Mouse (Mus musculus) kidney, postnatal 4 days (tissue): ENCODE measurements around the gene Guca2b.

Source experiments
- DNase-seq, 2 experiments: peaks; one replicate each; pipeline ENCODE4 v3.0.0; 2021; ENCODE audit warnings: mixed read lengths in 2 of 2

The Guca2b gene

GRCm38 (mm10) chr4:119658731-119659130 is at the start of gene Guca2b:
Gene Guca2b (minus strand): TSS chr4:119658954.
- DNase-seq: peak in 1 of 2 experiments; percentile 38

DNA sequence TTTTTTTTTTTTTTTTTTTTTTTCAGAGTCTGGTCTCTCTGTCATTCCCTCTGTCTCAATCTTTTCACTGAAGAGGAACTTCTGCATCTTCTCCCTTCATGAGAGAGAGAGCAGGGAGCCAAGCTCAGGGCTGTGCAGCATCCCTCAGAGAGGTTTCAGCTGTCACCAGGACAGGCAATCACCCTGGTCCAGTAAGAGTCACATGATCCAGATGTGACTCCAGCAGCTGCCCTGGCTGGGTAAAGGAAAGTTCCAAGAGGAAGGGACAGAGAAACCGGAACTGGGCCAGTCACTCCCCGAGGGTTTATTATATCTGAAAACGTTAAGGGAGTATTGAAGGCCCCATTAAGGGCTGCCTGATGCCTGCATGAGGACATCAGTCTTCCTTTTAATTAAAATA is 49.0 kb upstream of the Guca2b start:
- DNase-seq: peak; percentile 34 to 57

- peak in 1 of 2 experiments; percentile 15 for DNase-seq
Measured at GRCm38 (mm10) chr4:119707326-119707725, 48.6 kb upstream of the Guca2b start.

GRCm38 (mm10) chr4:119703965-119704364 is 45.2 kb upstream of the Guca2b start:
- DNase-seq: no peak

DNA sequence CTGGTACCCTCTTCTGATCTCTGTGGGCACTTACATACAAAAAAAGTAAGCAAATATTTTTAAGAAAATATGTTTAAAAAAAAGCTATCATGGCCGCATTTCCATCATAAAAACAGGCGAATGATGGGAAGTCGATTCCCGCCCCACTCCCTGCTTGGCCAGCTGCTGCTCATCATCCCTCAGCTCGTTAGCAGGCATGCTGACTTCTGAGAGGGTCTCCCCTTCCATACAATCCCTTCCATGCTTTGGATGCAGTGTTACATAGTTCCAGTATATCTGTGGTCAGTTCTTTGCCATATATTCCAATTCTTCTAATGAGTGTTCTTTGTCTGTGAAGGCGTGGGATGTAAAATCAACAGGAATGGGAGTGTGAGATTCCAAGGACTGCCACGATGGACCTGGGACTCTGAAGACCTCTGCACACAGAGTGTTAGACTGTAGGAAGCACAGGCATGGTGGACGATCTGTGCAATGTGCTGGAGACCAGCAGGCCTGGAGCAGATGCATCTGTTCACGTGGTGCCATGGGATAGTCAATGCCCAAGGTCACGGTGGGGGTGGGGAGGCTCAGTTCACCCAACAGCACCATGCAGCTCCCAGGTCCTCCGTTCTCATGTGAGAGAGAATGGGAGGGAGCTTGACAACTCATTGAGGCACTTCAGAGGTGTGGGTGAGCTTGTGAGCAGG is 42.7 kb upstream of the Guca2b start:
- DNase-seq: no peak

DNA sequence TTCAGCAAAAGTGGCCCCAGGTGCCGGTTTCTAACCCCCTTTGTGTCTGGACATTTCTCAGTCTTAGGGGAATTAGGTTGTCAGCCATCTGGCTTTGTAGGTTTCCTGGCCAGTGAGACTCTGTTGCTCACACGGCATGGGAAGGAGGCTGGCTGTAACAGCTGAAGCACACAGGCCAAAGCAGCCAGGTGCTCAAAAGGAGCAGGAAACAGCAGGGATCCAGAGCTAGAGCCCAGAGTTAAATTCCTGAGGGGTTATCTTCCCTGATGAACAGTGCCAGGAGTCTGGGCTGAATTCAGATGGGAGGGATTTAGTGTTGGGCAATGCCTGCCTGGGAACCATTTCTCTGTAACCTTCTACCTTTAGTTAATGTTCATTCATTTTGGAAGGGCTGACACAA is 39.6 kb upstream of the Guca2b start:
- no peak for DNase-seq

GRCm38 (mm10) chr4:119685746-119686145 is 27.0 kb upstream of the Guca2b start:
- no peak for DNase-seq

- DNase-seq: no peak
Measured at GRCm38 (mm10) chr4:119682596-119682995, 23.8 kb upstream of the Guca2b start.

GRCm38 (mm10) chr4:119672685-119673084 is 13.9 kb upstream of the Guca2b start:
- no peak for DNase-seq

- DNase-seq: no peak
Measured at GRCm38 (mm10) chr4:119671164-119671563, 12.4 kb upstream of the Guca2b start.

GRCm38 (mm10) chr4:119670736-119671135 is 12.0 kb upstream of the Guca2b start:
- DNase-seq: no peak

GRCm38 (mm10) chr4:119670210-119670555 is 11.4 kb upstream of the Guca2b start:
- DNase-seq: no peak

GRCm38 (mm10) chr4:119669356-119670209 is 10.8 kb upstream of the Guca2b start:
- peak in 1 of 2 experiments; percentile 39 for DNase-seq

DNA sequence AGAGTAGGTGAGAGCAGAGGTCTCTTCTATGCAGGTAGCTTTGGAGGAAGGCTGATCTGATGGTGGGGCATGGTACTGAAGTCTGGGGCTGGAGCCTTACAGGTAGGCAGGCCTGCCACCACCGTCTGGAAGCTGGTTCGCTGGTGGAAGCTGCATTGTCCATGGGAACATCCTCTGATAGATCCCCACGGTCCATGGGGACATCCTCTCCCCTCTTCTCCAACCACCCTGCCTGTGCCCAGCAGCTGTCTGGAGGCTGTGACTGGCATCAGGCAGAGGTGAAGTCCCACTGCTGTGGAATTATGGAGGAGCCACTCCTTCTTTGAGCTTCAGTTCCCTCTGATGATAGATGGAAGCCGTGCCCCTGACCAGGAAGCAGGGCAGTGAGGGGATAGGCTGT is 9.8 kb upstream of the Guca2b start:
- DNase-seq: no peak

- DNase-seq: no peak
Measured at GRCm38 (mm10) chr4:119668185-119668584, 9.4 kb upstream of the Guca2b start.

DNA sequence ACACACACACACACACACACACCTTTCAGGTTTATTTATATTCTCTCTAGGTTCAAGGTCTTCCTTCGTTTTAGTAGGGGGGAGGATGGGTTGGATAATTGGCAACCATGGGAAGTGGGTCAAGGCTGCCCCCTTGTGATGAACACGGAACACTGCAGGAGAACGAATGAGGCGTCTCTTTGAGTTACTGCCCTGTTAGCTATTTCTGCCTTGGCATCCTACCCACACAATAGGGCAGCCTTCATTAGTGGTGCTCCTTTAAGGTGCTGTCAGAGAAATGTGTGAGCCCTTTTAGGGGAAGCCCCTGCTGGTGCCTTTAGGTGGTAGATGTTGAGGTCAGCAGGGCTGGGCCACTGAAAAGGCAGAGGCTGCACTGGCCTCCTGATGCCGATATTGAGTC is 8.7 kb upstream of the Guca2b start:
- peak; percentile 34 to 37 for DNase-seq

DNA sequence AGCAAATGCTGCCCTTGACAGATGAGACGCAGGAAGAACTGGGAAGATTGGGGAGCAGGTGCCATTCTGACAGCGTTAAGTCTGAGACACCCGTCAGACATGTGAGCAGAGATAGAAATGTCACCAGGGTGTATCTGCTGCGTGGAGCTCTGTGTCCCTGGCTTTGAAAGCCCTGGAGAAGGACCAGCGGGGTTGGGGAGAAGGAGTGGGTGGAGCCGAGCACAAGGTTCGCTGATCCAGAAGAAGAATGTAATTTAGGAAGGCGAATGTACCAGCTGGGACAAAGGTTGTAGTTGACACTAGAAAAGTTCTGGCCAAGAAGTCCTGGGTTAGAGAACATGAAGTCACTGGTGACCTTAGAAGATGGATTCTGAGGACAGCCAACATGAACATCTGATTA is 7.4 kb upstream of the Guca2b start:
- no peak for DNase-seq

DNA sequence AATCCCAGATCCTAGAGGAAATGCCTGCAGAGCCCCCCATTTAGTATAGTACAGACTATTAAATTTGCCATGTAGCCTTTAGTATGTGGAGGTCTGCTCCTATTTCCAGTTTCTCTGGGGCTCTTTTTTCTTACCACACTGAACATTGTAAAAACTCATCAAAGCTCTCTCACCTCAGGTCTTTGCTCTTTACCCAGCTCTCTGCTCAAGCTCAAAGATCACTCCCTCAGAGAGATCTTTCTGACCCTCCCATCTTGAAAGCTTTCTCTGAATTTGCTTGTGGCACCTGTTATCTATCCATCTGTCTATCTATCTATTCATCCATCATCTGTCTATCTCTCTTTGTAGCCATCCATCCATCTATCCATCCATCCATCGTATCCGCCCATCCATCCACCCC is 6.4 kb upstream of the Guca2b start:
- no peak for DNase-seq

DNA sequence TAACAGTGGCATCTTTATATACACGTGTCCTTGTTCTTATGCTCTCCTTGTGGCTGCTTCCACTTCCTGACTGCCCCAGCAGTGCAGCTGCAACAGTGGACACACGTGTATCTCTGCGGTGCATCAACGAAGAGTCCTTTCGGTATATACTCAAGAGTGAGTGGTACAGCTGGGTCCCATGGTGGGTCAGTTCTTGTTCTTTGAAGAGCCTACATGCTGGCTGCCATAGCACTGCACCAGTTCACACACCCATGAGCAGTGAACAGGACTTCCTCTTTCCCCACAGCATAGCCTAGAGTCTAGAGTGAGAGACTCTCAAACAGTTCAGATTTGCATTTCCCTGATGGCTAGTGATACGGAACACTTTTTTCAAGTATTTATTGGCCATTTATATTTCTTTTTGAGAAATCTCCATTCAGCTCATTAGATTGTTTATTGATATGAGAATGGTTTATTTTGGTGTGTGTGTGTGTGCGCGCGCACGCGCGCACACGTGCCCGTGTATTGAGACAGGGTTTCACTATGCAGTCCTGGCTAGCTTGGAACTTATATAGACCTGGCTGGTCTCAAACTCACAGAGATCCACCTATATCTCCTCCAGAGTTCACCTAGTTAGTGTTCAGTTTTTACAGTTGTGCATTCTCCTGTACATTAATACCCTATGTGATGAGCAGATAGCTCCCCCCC is 4.8 kb upstream of the Guca2b start:
- no peak for DNase-seq

GRCm38 (mm10) chr4:119662976-119663375 is 4.2 kb upstream of the Guca2b start:
- DNase-seq: no peak

DNA sequence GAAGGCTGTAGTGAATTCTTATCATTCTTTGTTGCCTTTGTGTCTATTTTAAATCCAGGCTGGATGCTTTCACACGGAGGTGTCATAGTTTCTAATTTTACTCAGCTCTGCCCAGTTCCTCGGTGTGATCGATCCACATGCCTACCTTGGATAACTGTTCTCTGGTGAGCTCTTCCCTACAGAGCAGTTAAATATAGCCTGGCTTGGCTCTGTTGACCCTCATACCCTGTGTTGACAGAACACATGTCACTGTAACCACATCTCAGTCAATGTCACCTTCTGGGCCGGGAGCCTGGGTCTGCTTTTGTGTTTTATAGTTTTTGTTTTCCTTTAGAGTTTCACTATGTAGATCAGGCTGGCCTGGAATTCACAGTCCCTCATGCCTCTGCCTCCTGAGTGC is 3.4 kb upstream of the Guca2b start:
- DNase-seq: no peak

GRCm38 (mm10) chr4:119660007-119660406 is 1.3 kb upstream of the Guca2b start:
- DNase-seq: no peak

DNA sequence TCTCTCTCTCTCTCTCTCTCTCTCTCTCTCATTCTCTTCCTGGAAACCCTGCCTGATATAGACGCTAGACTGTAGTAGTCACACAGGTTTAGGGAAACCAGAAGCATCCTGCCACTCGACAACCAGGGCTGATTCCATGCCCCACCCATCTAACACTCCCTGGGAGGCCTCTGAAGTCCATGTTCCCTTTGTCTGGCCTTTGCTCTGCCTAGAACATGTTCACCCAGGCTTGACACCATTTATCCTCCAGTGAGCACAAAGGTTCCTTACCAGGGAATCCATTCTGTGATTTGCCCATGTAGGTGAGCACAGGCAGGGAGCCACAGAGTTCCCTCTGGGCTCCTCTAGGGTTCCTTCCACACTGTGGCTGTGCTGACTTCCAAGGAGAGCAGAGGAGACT is 508 bp downstream of the Guca2b start:
- DNase-seq: no peak

DNA sequence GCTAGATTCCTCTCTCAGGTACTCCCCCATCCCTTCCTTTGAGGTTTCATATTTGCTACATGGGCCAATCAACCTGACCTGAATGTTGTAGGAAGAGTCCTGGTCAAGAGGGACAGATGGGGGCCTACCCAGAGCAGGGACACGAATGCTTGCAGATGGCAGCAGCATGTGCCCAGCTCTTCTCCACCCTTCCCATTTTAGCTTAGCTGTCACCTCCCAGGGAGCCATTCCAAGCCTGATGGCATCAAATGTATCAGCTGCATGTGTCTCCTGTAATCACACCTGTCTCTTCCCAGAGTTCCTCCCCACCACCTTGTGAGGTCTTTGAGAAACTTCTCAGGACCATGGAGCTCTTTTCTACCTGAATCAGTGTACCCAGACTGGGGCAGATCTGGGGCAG is 1.7 kb downstream of the Guca2b start:
- DNase-seq: no peak
